12 mouse cellular contexts compared by ENCODE assay signal in the genomic region with DNA sequence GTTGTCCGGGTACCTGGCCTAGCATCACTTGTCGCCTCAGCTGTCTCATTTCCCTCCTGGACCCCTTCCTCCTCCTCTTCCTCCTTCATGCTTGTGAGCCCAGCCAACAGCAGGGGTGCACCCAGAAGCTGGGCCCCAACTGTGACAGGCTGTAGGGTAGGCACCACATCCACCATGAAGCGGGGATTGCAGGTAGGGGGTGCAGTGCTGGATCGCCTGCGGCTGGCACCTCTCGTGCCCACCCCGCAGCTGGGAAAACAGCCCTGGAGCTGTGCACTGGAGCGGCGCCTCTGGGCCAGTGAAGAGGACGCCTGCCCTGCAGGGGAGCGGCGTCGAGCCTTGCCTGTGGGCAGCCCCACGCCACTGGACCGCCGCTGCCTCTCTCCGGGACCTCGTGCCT. TPM values are rescaled to one million over a fixed set of nuclear protein-coding genes. Genes with fewer than 3 reads are reported as not detected.
A peak's percentile ranks its signal among the peaks of the same experiment; 100 is the strongest.
DNase-seq lines count a peak whose midpoint lies in the region; ATAC-seq and TF ChIP-seq lines count a peak whose summit lies in the region.
"Had no signal": no experiment of that assay in that cellular context is flagged by ENCODE, and none has a peak within 500 bp of the region (broad histone marks: within the 10 kb centered on the region; RNA-seq: fewer than 3 reads in every experiment).

A gene (plus strand): TSS at position 221 of the 400 bp plus-strand sequence.

- peak within 1 kb of the TSS; percentile 98; the same call in 1 of the 2 replicates for H3K27ac ChIP-seq in heart, embryonic 12.5 days (ENCODE audit: poor library complexity, severe bottlenecking)
- H3K27ac ChIP-seq in midbrain, embryonic 10.5 days (replicated peaks) = peak within 1 kb of the TSS; percentile 19; the same call in 1 of the 2 replicates
- no peak within 1 kb of the TSS for H3K27ac ChIP-seq in midbrain, postnatal 0 days (ENCODE audit: low read depth, low read length)
- H3K27ac ChIP-seq in hindbrain, postnatal 0 days = peak within 1 kb of the TSS; percentile 68; the same call in 1 of the 2 replicates
- H3K27ac ChIP-seq in macrophage = peak within 1 kb of the TSS; percentile 91

- peaks cover 45% of the 10 kb centered on the region for H3K36me3 ChIP-seq in heart, embryonic 12.5 days
- H3K36me3 ChIP-seq in midbrain, embryonic 10.5 days = peaks cover 16% of the 10 kb centered on the region
- peaks cover 7% of the 10 kb centered on the region for H3K36me3 ChIP-seq in midbrain, postnatal 0 days (ENCODE audit: insufficient read depth, low read length)
- H3K36me3 ChIP-seq in hindbrain, postnatal 0 days (ENCODE audit: insufficient read depth, low read length) = peaks cover 3% of the 10 kb centered on the region; the same call in 1 of the 2 replicates
- H3K36me3 ChIP-seq in macrophage (ENCODE audit: inconsistent target) = peaks cover 30% of the 10 kb centered on the region

- no peak for TF ChIP-seq CTCF in midbrain, postnatal 0 days (IDR thresholded peaks at IDR 0.05)
- no peak for TF ChIP-seq CTCF in hindbrain, postnatal 0 days (IDR thresholded peaks at IDR 0.05; ENCODE audit: low read depth)

- no peak for DNase-seq in heart, adult 9 months (ENCODE audit: low spot score in 2 of 2)
- no peak for DNase-seq in midbrain, embryonic 10.5 days (ENCODE audit: low spot score)
- DNase-seq in midbrain, postnatal 0 days (ENCODE audit: low spot score) = no peak
- no peak for DNase-seq in hindbrain, postnatal 0 days (ENCODE audit: low spot score)
- no peak for DNase-seq in kidney, adult 9 months
- DNase-seq in MN1 (ENCODE audit: low spot score) = no peak
- DNase-seq: adrenal gland, postnatal 14 days; cerebellum, postnatal 36 days; kidney, adult 18-20 months; lung, postnatal 14 days had no signal

- no peaks in the 10 kb centered on the region for H3K27me3 ChIP-seq in heart, embryonic 12.5 days (replicated peaks)
- H3K27me3 ChIP-seq in midbrain, embryonic 10.5 days (ENCODE audit: low read depth, poor library complexity, severe bottlenecking) = no peaks in the 10 kb centered on the region
- no peaks in the 10 kb centered on the region for H3K27me3 ChIP-seq in midbrain, postnatal 0 days (ENCODE audit: insufficient read depth, low read length)
- no peaks in the 10 kb centered on the region for H3K27me3 ChIP-seq in hindbrain, postnatal 0 days (ENCODE audit: insufficient read depth, low read length)

- H3K9me3 ChIP-seq in heart, embryonic 12.5 days (replicated peaks) = no peaks in the 10 kb centered on the region
- no peaks in the 10 kb centered on the region for H3K9me3 ChIP-seq in midbrain, embryonic 10.5 days (replicated peaks)
- no peaks in the 10 kb centered on the region for H3K9me3 ChIP-seq in midbrain, postnatal 0 days (ENCODE audit: low read length)
- no peaks in the 10 kb centered on the region for H3K9me3 ChIP-seq in hindbrain, postnatal 0 days (ENCODE audit: low read length)

- WGBS in heart, embryonic 12.5 days = 89% methylated on average over 18 of the region's 18 CpGs
- WGBS in midbrain, embryonic 10.5 days = 87% methylated on average over 18 of the region's 18 CpGs
- 83% methylated on average over 18 of the region's 18 CpGs for WGBS in midbrain, postnatal 0 days
- WGBS in hindbrain, postnatal 0 days = 71% methylated on average over 18 of the region's 18 CpGs
- 94% methylated on average over 18 of the region's 18 CpGs for WGBS in macrophage (ENCODE audit: missing documents)

- H3K9ac ChIP-seq in heart, embryonic 12.5 days = peak within 1 kb of the TSS; percentile 56
- no peak within 1 kb of the TSS for H3K9ac ChIP-seq in midbrain, postnatal 0 days (replicated peaks; ENCODE audit: low read length, poor library complexity, severe bottlenecking)
- no peak within 1 kb of the TSS; the same call in 1 of the 2 replicates for H3K9ac ChIP-seq in hindbrain, postnatal 0 days (replicated peaks; ENCODE audit: low read length)

- H3K4me1 ChIP-seq in heart, embryonic 12.5 days (replicated peaks) = peaks cover 76% of the 10 kb centered on the region
- peaks cover 65% of the 10 kb centered on the region for H3K4me1 ChIP-seq in midbrain, embryonic 10.5 days
- 0 out of 2 replicates have a peak, but pooled peaks cover 14% of the 10 kb centered on the region for H3K4me1 ChIP-seq in midbrain, postnatal 0 days (ENCODE audit: insufficient read depth, low read length)
- peaks cover 36% of the 10 kb centered on the region for H3K4me1 ChIP-seq in hindbrain, postnatal 0 days (ENCODE audit: insufficient read depth, low read length)

- H3K79me2 ChIP-seq in macrophage (ENCODE audit: inconsistent target) = peaks cover 96% of the 10 kb centered on the region

- H3K4me3 ChIP-seq in heart, embryonic 12.5 days = no peak within 1 kb of the TSS
- no peak within 1 kb of the TSS for H3K4me3 ChIP-seq in midbrain, embryonic 10.5 days
- no peak within 1 kb of the TSS for H3K4me3 ChIP-seq in midbrain, postnatal 0 days (ENCODE audit: low read depth, low read length)
- H3K4me3 ChIP-seq in hindbrain, postnatal 0 days (ENCODE audit: low read length) = no peak within 1 kb of the TSS
- no peak within 1 kb of the TSS for H3K4me3 ChIP-seq in macrophage (ENCODE audit: inconsistent target)

- no peak for ATAC-seq in heart, embryonic 12.5 days (ENCODE audit: insufficient number of reproducible peaks, low FRiP score)
- no peak for ATAC-seq in midbrain, postnatal 0 days (ENCODE audit: low FRiP score)
- no peak for ATAC-seq in hindbrain, postnatal 0 days

- H3K4me2 ChIP-seq in heart, embryonic 12.5 days = no peak within 1 kb of the TSS; the same call in 1 of the 2 replicates
- no peak within 1 kb of the TSS for H3K4me2 ChIP-seq in midbrain, postnatal 0 days (ENCODE audit: low read depth, low read length, poor library complexity, severe bottlenecking)
- no peak within 1 kb of the TSS for H3K4me2 ChIP-seq in hindbrain, postnatal 0 days (ENCODE audit: low read depth, low read length)

RNA-seq across cellular contexts. Expression of the gene that starts here (rescaled TPM):
- 3.2 and 4.0 TPM in 2 replicates for polyA plus RNA-seq in heart, embryonic 12.5 days (2016; fragmentation: Nextera tagmentation; extraction: Ambion mirVana)
- 0.12 and 0.19 TPM in 2 replicates for polyA plus RNA-seq in midbrain, embryonic 10.5 days (2016; fragmentation: Nextera tagmentation; extraction: Ambion mirVana)
- total RNA-seq in midbrain, postnatal 0 days (2014; rRNA removed) = 0.11 TPM in 1 of 2 replicates, not detected in the other
- 0.14 TPM in 1 of 2 replicates, not detected in the other for polyA plus RNA-seq in midbrain, postnatal 0 days (2015; fragmentation: Nextera tagmentation; extraction: Ambion mirVana)
- not detected in 2 replicates for total RNA-seq in hindbrain, postnatal 0 days (2014; rRNA removed)
- polyA plus RNA-seq in hindbrain, postnatal 0 days (2015; fragmentation: Nextera tagmentation; extraction: Ambion mirVana) = 0.08 TPM in 1 of 2 replicates, not detected in the other
- under 1 TPM in 4 of 26 experiments, not detected in 22; 0.40 to 0.81 (median 0.55) TPM for total RNA-seq in macrophage (2018; cell fraction: chromatin; rRNA removed)
- total RNA-seq in macrophage (2018; cell fraction: cytosol; rRNA removed) = not detected
- total RNA-seq in macrophage (2018; cell fraction: nucleus; rRNA removed) = under 1 TPM in 3 of 26 experiments, not detected in 23; 0.37 to 0.86 (median 0.42) TPM
- 0.09 TPM in 1 of 3 replicates, not detected in the others for polyA plus RNA-seq in macrophage (2018)
- total RNA-seq: adrenal gland, postnatal 14 days had no signal
